Mouse (Mus musculus) small intestine, adult 2 months (tissue): ENCODE measurements at regions not wholly inside any gene's neighbourhood (a gene's known extent, or its start where the extent isn't known, plus 50 kb on each side); places are given as distances from the start of the nearest gene placed in this dataset.

Source experiments
- CTCF ChIP-seq: fragments of 200-500 bp; IDR thresholded peaks from 2 replicates; pipeline ENCODE4 v1.5.1; 2012; ENCODE audit warnings: low read depth, mild to moderate bottlenecking, control low read depth, inconsistent platforms, low read length, moderate library complexity, mixed read lengths; ENCODE audit not compliant: insufficient replicate concordance, insufficient read length; ENCODE audit errors: extremely low read depth
- POLR2A ChIP-seq: fragments of 200-500 bp; IDR thresholded peaks from 2 replicates; pipeline ENCODE4 v1.6.1; 2012; ENCODE audit warnings: low read depth, mild to moderate bottlenecking, control low read depth, inconsistent platforms, low read length, moderate library complexity

- TF ChIP-seq CTCF (no peak), POLR2A (no peak)
Observed at GRCm38 (mm10) chr12:25891391-25892167, 523.5 kb downstream of the Rnf144a start.
